Mouse (Mus musculus) small intestine, adult 2 months (tissue): Measurements from ENCODE around the gene Zfp933.

Experiments
- CTCF ChIP-seq: fragments of 200-500 bp; IDR thresholded peaks from 2 replicates; pipeline ENCODE4 v1.5.1; 2012; ENCODE audit warnings: low read depth, mild to moderate bottlenecking, control low read depth, inconsistent platforms, low read length, moderate library complexity, mixed read lengths; ENCODE audit not compliant: insufficient replicate concordance, insufficient read length; ENCODE audit errors: extremely low read depth
- POLR2A ChIP-seq: fragments of 200-500 bp; IDR thresholded peaks from 2 replicates; pipeline ENCODE4 v1.6.1; 2012; ENCODE audit warnings: low read depth, mild to moderate bottlenecking, control low read depth, inconsistent platforms, low read length, moderate library complexity

DNA sequence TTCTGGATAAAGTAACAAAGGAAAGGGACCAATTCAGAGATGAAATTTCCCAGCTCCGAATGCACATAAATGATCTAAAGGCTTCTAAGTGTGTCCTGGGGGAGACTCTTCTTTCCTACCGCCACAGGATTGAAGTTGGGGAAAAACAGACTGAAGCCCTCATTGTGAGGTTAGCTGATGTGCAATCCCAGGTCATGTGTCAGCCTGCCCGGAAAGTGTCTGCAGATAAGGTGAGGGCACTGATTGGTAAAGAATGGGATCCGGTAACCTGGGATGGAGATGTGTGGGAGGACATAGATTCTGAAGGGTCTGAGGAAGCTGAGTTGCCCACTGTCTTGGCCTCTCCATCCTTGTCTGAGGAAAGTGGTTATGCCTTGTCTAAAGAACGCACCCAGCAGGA lies 21.1 kb upstream of the Zfp933 start:
- TF ChIP-seq POLR2A: no peak
- TF ChIP-seq CTCF: no peak
